Mouse (Mus musculus) liver, postnatal 0 days (tissue): ENCODE measurements at regions not wholly inside any gene's neighbourhood (a gene's known extent, or its start where the extent isn't known, plus 50 kb on each side); places are given as distances from the start of the nearest gene placed in this dataset.

Source experiments
- ATAC-seq: fragments of 200-750 bp; cut with Nextera tagmentation; 2 replicates; pipeline ENCODE4 v1.8.0; 2017; ENCODE audit warnings: mild to moderate bottlenecking, moderate library complexity
- DNase-seq: peaks from one replicate; pipeline ENCODE4 v3.0.0-alpha.2; 2016
- H3K27ac ChIP-seq: fragments of 300-500 bp; sonication (generic); 2 replicates; pipeline ENCODE4 v1.5.1; 2014; ENCODE audit warnings: antibody characterized with exemption, moderate library complexity, mild to moderate bottlenecking, low read depth
- H3K27me3 ChIP-seq: fragments of 300-500 bp; sonication (generic); 2 replicates; pipeline ENCODE4 v1.6.1; 2014; ENCODE audit warnings: low read length, control low read depth, mixed read lengths; ENCODE audit not compliant: insufficient read depth
- H3K36me3 ChIP-seq: fragments of 300-500 bp; sonication (generic); replicated peaks from 2 replicates; pipeline ENCODE4 v1.6.1; 2014; ENCODE audit warnings: mild to moderate bottlenecking, control low read depth, low read length, moderate library complexity, mixed read lengths; ENCODE audit not compliant: insufficient read depth
- H3K4me1 ChIP-seq: fragments of 300-500 bp; sonication (generic); 2 replicates; pipeline ENCODE4 v1.6.1; 2014; ENCODE audit warnings: antibody characterized with exemption, mild to moderate bottlenecking, control low read depth; ENCODE audit not compliant: insufficient read depth
- H3K4me2 ChIP-seq: fragments of 300-500 bp; sonication (generic); 2 replicates; pipeline ENCODE4 v1.6.1; 2014; ENCODE audit warnings: low read depth, mild to moderate bottlenecking, low read length, moderate library complexity, mixed read lengths
- H3K4me3 ChIP-seq: fragments of 300-500 bp; sonication (generic); 2 replicates; pipeline ENCODE4 v1.5.1; 2014; ENCODE audit warnings: low read depth, low read length
- H3K9ac ChIP-seq: fragments of 300-500 bp; sonication (generic); replicated peaks from 2 replicates; pipeline ENCODE4 v1.6.1; 2014; ENCODE audit warnings: mild to moderate bottlenecking, moderate library complexity
- H3K9me3 ChIP-seq: fragments of 300-500 bp; sonication (generic); 2 replicates; pipeline ENCODE4 v1.6.1; 2016; ENCODE audit warnings: mild to moderate bottlenecking, control low read depth, low read length, mixed read lengths
- CTCF ChIP-seq: sonication (generic); IDR thresholded peaks from 2 replicates; pipeline ENCODE4 v1.5.1; 2016; ENCODE audit warnings: antibody characterized with exemption, low read depth
- EP300 ChIP-seq: IDR thresholded peaks from 2 replicates; pipeline ENCODE4 v1.6.1; 2016; ENCODE audit warnings: antibody characterized with exemption, low read depth, mild to moderate bottlenecking
- WGBS: fragments of 180-500 bp; shearing (Covaris S2); extraction: QIAGEN DNeasy Blood & Tissue Kit; methylation state at CpG from one replicate; pipeline ENCODE4 v1.1.7; 2014; ENCODE audit not compliant: insufficient replicate concordance; 5-methylcytosine and 5-hydroxymethylcytosine counted together

DNA sequence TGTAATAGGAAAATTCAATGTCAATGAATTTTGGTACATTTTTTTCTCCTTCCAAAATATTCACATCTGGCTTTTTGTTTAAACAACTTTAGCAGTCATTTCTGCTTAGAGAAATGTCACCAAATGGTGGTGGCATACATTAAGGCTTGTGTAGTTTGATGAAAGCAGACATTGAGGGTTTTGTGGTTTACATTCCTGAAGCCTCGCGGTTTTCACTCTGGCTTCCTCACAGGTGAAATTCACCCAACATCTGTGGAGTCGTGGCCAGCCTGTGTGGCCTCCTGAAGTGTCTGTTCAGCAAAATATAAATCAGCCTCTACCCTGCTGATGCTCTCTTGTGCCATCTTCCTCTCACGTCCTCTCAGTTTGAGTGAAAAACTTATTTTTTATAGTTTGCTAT, 353.8 kb downstream of the Dnajb9 start:
- Histone ChIP-seq H3K27me3 (no peaks in the 10 kb centered on the region), H3K4me3 (no peak overlapping the region), H3K4me2 (no peak overlapping the region), H3K27ac (no peak overlapping the region), H3K9ac (no peak overlapping the region), H3K4me1 (no peaks in the 10 kb centered on the region), H3K36me3 (no peaks in the 10 kb centered on the region), H3K9me3 (no peaks in the 10 kb centered on the region)
- ATAC-seq (no peak), DNase-seq (no peak)
- WGBS, result 57% methylated on average over 4 of the region's 4 CpGs
- TF ChIP-seq CTCF (no peak), EP300 (no peak)

DNA sequence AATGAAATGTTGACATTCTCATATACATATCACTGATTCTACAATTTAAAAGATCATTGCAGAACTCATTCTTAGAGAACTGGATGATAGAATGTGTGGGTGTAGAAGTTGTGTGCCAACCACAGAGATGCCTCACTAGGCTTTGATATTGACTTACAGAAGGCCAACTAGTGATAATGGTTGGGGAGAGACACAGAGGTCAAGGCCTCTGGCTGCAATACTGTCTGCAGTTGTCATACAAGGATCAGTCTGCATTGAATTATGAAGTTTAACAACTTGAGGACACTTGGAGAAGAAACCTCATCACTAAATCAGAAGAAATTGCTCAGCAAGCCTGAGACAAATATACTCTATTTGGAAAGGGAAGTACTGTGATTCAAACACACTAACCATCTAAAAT, 357.9 kb downstream of the Dnajb9 start:
- H3K36me3 ChIP-seq, result no peaks in the 10 kb centered on the region
- no peak overlapping the region for H3K4me3 ChIP-seq
- H3K27me3 ChIP-seq, result no peaks in the 10 kb centered on the region
- ATAC-seq (no peak), DNase-seq (no peak)
- H3K4me1 ChIP-seq, result no peaks in the 10 kb centered on the region
- H3K9ac ChIP-seq, result no peak overlapping the region
- no peak overlapping the region for H3K27ac ChIP-seq
- no peak overlapping the region for H3K4me2 ChIP-seq
- H3K9me3 ChIP-seq, result no peaks in the 10 kb centered on the region
- TF ChIP-seq EP300, result no peak
- TF ChIP-seq CTCF, result no peak

DNA sequence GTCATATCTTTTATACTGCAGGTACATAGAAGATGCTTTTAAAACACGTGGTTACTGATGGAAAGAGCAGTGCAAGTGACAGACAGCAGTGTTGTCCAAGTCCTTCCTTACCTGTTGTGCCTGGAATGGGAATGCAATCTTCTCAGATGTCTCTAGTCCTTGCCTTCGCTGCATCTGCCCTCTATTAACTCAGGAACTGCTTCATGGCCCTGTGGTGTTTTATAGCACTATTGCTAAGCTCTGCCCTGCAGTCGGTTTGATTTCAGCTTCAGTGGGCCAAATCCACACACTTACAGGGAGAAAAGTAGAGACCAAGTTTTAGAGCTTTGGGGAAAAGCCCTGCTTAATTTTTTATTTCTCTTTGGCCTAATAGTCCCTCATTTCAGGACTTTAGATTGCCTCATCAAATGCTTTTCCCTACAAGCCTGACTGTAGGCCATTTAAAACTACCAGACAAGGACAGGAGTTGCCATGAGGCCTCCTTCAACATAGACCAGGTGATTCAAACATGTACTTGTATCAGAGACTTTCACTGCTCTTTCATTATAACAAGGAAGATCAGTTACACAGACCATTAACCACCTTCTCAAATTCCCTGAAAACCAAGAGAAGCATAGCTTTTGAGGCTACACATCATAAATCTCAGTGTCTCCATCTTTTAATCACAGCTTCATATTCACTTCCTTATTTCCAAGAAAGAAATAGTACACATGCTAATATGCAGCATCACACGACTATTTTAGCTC, 358.7 kb downstream of the Dnajb9 start:
- H3K4me2 ChIP-seq, result no peak overlapping the region
- no peak overlapping the region for H3K4me3 ChIP-seq
- no peak overlapping the region for H3K27ac ChIP-seq
- no peaks in the 10 kb centered on the region for H3K36me3 ChIP-seq
- H3K27me3 ChIP-seq, result no peaks in the 10 kb centered on the region
- H3K4me1 ChIP-seq, result no peaks in the 10 kb centered on the region
- DNase-seq (no peak), ATAC-seq (no peak)
- 50% methylated on average over 4 of the region's 4 CpGs for WGBS
- no peak for TF ChIP-seq EP300
- TF ChIP-seq CTCF, result no peak
- no peaks in the 10 kb centered on the region for H3K9me3 ChIP-seq
- H3K9ac ChIP-seq, result no peak overlapping the region

DNA sequence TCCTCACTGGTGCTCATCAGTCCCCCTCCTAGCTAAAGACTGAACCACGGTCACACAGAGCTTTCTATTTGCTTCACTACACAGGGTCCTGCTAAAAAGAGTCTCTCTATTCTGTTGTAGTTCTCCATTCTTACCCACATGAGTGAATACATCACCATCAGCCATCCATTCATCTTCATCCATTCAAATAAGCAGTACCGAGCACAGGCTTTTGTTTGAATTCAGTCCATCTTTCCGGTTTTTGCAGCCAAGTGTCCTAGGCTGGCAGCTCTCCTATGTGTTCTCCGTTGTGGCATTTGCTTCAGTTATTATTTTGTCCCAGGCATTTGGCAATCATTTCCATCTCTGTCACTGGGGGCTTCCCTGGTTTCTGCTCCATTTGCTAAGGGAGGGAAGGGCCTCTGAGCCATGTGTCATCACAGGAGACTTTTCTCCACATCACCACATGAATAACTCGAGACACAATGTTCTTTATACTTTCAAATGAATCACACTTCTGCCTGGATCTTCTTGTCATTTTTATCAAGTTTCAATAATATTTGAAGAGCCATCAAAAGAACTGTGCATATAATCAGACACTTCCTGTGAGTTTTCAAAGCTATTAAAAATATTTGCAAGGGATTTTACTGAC, 366.1 kb downstream of the Dnajb9 start:
- WGBS, result 61% methylated on average over 5 of the region's 5 CpGs
- no peaks in the 10 kb centered on the region for H3K27me3 ChIP-seq
- no peak for ATAC-seq
- no peak for DNase-seq
- no peaks in the 10 kb centered on the region for H3K36me3 ChIP-seq
- no peaks in the 10 kb centered on the region for H3K4me1 ChIP-seq
- H3K4me3 ChIP-seq, result no peak overlapping the region
- no peak for TF ChIP-seq CTCF
- no peak overlapping the region for H3K27ac ChIP-seq
- H3K9ac ChIP-seq, result no peak overlapping the region
- no peaks in the 10 kb centered on the region for H3K9me3 ChIP-seq
- no peak overlapping the region for H3K4me2 ChIP-seq

DNA sequence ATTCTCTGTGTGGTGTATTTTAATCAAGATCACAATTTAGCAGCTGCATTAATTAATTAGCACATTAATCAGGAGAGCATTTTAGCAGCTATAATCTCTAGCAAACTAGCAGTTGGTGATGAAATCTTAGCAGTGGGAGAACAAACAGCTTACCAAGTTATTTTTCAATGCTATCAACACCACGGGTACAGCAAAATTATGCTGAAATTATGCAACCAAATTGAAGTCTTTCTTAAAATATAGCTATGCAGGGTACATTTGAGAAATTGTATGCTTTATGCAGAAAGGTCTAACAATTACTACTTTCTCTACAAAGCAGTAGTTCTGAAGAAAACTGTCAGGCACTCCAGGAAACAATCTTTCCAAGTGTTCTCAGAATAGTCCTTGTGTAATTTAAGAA, 378.1 kb downstream of the Dnajb9 start:
- no peaks in the 10 kb centered on the region for H3K36me3 ChIP-seq
- no peaks in the 10 kb centered on the region for H3K27me3 ChIP-seq
- ATAC-seq (no peak), DNase-seq (no peak)
- H3K4me2 ChIP-seq, result no peak overlapping the region
- H3K27ac ChIP-seq, result no peak overlapping the region
- no peaks in the 10 kb centered on the region for H3K4me1 ChIP-seq
- no peak overlapping the region for H3K4me3 ChIP-seq
- H3K9me3 ChIP-seq, result no peaks in the 10 kb centered on the region
- TF ChIP-seq CTCF, result no peak
- TF ChIP-seq EP300, result no peak
- no peak overlapping the region for H3K9ac ChIP-seq
- 49% methylated on average over 1 of the region's 1 CpGs for WGBS

DNA sequence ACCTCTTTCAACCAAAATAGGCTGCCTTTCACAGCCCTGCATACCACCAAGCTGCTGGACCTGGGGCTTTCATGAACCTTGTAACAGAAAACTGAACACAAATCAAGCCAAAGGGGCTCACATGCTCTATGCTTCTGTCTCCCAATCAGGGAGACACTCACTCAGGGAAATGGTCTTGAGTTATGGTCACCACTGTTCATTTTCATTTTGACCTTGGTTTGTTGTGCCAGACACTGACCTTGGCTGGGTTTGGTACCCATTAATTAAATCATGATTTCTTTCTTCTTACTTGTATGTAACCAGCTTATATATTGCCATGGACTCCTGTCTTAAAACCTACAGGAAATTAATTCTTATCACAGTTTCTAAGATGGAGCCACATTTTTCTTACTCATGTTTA, 381.5 kb downstream of the Dnajb9 start:
- H3K36me3 ChIP-seq, result no peaks in the 10 kb centered on the region
- no peak overlapping the region for H3K9ac ChIP-seq
- no peak overlapping the region for H3K27ac ChIP-seq
- TF ChIP-seq CTCF, result no peak
- no peak for TF ChIP-seq EP300
- ATAC-seq (no peak), DNase-seq (no peak)
- no peaks in the 10 kb centered on the region for H3K4me1 ChIP-seq
- H3K9me3 ChIP-seq, result no peaks in the 10 kb centered on the region
- H3K4me3 ChIP-seq, result no peak overlapping the region
- no peak overlapping the region for H3K4me2 ChIP-seq
- H3K27me3 ChIP-seq, result no peaks in the 10 kb centered on the region

DNA sequence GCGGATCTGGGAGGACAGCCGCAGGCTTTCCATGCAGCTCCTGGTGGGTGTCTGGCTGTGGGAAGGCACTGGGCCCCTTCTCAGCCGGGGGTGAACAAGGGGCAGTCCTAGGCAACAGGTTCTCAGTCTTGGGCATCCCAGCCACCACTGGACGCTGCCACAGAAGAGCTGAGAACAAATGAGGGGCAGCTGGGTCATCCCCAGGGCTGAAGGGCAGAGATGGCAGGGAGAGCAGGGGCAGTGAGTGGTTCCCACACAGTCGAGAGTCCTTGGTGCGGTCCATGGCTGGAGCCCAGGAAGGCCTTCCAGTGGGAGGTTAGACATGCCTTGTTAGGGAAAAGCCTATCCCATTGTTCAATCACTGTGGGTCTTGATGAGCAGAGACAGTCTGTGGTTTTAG, 382.2 kb downstream of the Dnajb9 start:
- DNase-seq, result no peak
- WGBS, result 74% methylated on average over 6 of the region's 6 CpGs
- Histone ChIP-seq H3K4me3 (no peak overlapping the region), H3K27me3 (no peaks in the 10 kb centered on the region), H3K4me2 (no peak overlapping the region), H3K9me3 (no peaks in the 10 kb centered on the region), H3K4me1 (no peaks in the 10 kb centered on the region), H3K27ac (no peak overlapping the region), H3K36me3 (no peaks in the 10 kb centered on the region), H3K9ac (no peak overlapping the region)
- no peak for TF ChIP-seq CTCF
- TF ChIP-seq EP300, result no peak
- no peak for ATAC-seq
